Mouse (Mus musculus) intestine, embryonic 14.5 days (tissue): ENCODE data around the gene Ssrp1. TPM values are rescaled to one million over a fixed set of nuclear protein-coding genes. Genes with fewer than 3 reads are reported as not detected.

Source experiments
- ATAC-seq: fragments of 200-750 bp; cut with Nextera tagmentation; replicated peaks from 2 replicates; pipeline ENCODE4 v1.8.0; 2017; ENCODE audit warnings: low read depth, moderate number of reproducible peaks, moderate TSS enrichment, moderate library complexity; ENCODE audit not compliant: low FRiP score, low TSS enrichment
- DNase-seq: peaks from one replicate; pipeline ENCODE4 v3.0.0-alpha.2; 2018; ENCODE audit warnings: low spot score
- H3K27ac ChIP-seq: fragments of 300-500 bp; sonication (generic); 2 replicates; pipeline ENCODE4 v1.5.1; 2014; ENCODE audit warnings: low read depth, mild to moderate bottlenecking, control low read depth
- H3K27me3 ChIP-seq: fragments of 300-500 bp; sonication (generic); replicated peaks from 2 replicates; pipeline ENCODE4 v1.6.1; 2014; ENCODE audit warnings: low read length, control low read depth; ENCODE audit not compliant: control insufficient read depth, insufficient read depth
- H3K36me3 ChIP-seq: fragments of 300-500 bp; sonication (generic); 2 replicates; pipeline ENCODE4 v1.6.1; 2014; ENCODE audit warnings: low read length, control low read depth; ENCODE audit not compliant: control insufficient read depth, insufficient read depth
- H3K4me1 ChIP-seq: fragments of 300-500 bp; sonication (generic); replicated peaks from 2 replicates; pipeline ENCODE4 v1.6.1; 2014; ENCODE audit warnings: low read length, control low read depth, mixed read lengths; ENCODE audit not compliant: control insufficient read depth, insufficient read depth
- H3K4me2 ChIP-seq: fragments of 300-500 bp; sonication (generic); 2 replicates; pipeline ENCODE4 v1.6.1; 2014; ENCODE audit warnings: low read length
- H3K4me3 ChIP-seq: fragments of 300-500 bp; sonication (generic); 2 replicates; pipeline ENCODE4 v1.5.1; 2014; ENCODE audit warnings: low read depth, low read length, control low read depth, mixed read lengths
- H3K9ac ChIP-seq: fragments of 300-500 bp; sonication (generic); 2 replicates; pipeline ENCODE4 v1.6.1; 2014; ENCODE audit warnings: mild to moderate bottlenecking, low read length
- H3K9me3 ChIP-seq: fragments of 300-500 bp; sonication (generic); 2 replicates; pipeline ENCODE4 v1.6.1; 2016; ENCODE audit warnings: low read length, control low read depth; ENCODE audit not compliant: control insufficient read depth
- WGBS: fragments of 180-500 bp; shearing (Covaris S2); extraction: QIAGEN DNeasy Blood & Tissue Kit; methylation state at CpG from one replicate; pipeline ENCODE4 v1.1.7; 2014; 5-methylcytosine and 5-hydroxymethylcytosine counted together
- polyA plus RNA-seq: library from polyadenylated mRNA; unstranded; fragments of >200 nt; fragmentation: Nextera tagmentation; extraction: Ambion mirVana; gene quantifications from 2 replicates; pipeline ENCODE4 v1.2.1, GENCODE M21; 2014

The Ssrp1 gene
- polyA plus RNA-seq, 1 experiment from 2014 or later: 308 TPM

GRCm38 (mm10) chr2:85007729-85008128 lies 29.3 kb upstream of the Ssrp1 start:
- ATAC-seq: no peak

DNA sequence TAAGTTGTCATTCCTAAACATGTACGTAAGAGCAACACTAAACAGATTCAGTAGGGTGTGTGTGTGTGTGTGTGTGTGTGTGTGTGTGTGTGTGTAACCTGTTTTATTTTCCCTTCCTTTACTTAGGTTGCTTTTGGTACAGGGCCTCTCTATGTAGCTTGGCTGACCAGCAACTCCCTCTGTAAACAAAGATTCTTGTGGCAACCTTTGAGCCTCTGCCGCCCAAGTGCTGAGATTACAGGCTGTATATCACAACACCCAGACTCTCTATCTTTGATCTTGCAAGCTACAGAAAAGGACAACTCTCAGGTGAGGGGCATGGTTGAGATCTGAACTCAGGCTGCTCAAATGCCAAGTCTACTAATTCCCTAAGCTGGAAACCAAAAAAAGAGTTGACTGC lies 27.8 kb upstream of the Ssrp1 start:
- H3K9ac ChIP-seq: no peak overlapping the region
- no peak overlapping the region for H3K4me2 ChIP-seq
- H3K4me1 ChIP-seq: peaks cover 7% of the 10 kb centered on the region; the same call in 1 of the 2 replicates
- no peak overlapping the region for H3K4me3 ChIP-seq
- WGBS: 47% methylated on average over 2 of the region's 2 CpGs
- H3K36me3 ChIP-seq: no peaks in the 10 kb centered on the region
- H3K27ac ChIP-seq: peak overlapping the region; percentile 2; the same call in 1 of the 2 replicates
- no peak for DNase-seq
- no peaks in the 10 kb centered on the region for H3K9me3 ChIP-seq
- ATAC-seq: peak; percentile 51
- H3K27me3 ChIP-seq: no peaks in the 10 kb centered on the region

More at GRCm38 (mm10) chr2:85007729-85008128, 29.3 kb upstream of the Ssrp1 start:
- 33% methylated on average over 4 of the region's 4 CpGs for WGBS
- Histone ChIP-seq H3K36me3 (no peaks in the 10 kb centered on the region), H3K9me3 (no peaks in the 10 kb centered on the region), H3K4me3 (no peak overlapping the region), H3K27me3 (no peaks in the 10 kb centered on the region), H3K4me2 (no peak overlapping the region), H3K9ac (no peak overlapping the region), H3K4me1 (peaks cover 7% of the 10 kb centered on the region; the same call in 1 of the 2 replicates), H3K27ac (no peak overlapping the region)
- DNase-seq: no peak

- Histone ChIP-seq H3K36me3 (no peaks in the 10 kb centered on the region), H3K4me2 (no peak overlapping the region), H3K9me3 (no peaks in the 10 kb centered on the region), H3K27me3 (no peaks in the 10 kb centered on the region), H3K4me1 (peaks cover 7% of the 10 kb centered on the region; the same call in 1 of the 2 replicates), H3K9ac (no peak overlapping the region), H3K4me3 (no peak overlapping the region), H3K27ac (peak overlapping the region; percentile 1; the same call in 1 of the 2 replicates)
- ATAC-seq (peak; percentile 31; the same call in 1 of the 2 replicates), DNase-seq (no peak)
- WGBS: 26% methylated on average over 9 of the region's 9 CpGs
These were observed 25.0 kb upstream of the Ssrp1 start for GRCm38 (mm10) chr2:85011906-85012604.

GRCm38 (mm10) chr2:85012679-85013078 lies 24.4 kb upstream of the Ssrp1 start:
- Histone ChIP-seq H3K27me3 (no peaks in the 10 kb centered on the region), H3K4me2 (no peak overlapping the region), H3K9me3 (no peaks in the 10 kb centered on the region), H3K27ac (no peak overlapping the region), H3K4me1 (peaks cover 7% of the 10 kb centered on the region; the same call in 1 of the 2 replicates), H3K4me3 (no peak overlapping the region), H3K36me3 (no peaks in the 10 kb centered on the region), H3K9ac (no peak overlapping the region)
- ATAC-seq (no peak), DNase-seq (no peak)
- WGBS: 78% methylated on average over 14 of the region's 14 CpGs

DNA sequence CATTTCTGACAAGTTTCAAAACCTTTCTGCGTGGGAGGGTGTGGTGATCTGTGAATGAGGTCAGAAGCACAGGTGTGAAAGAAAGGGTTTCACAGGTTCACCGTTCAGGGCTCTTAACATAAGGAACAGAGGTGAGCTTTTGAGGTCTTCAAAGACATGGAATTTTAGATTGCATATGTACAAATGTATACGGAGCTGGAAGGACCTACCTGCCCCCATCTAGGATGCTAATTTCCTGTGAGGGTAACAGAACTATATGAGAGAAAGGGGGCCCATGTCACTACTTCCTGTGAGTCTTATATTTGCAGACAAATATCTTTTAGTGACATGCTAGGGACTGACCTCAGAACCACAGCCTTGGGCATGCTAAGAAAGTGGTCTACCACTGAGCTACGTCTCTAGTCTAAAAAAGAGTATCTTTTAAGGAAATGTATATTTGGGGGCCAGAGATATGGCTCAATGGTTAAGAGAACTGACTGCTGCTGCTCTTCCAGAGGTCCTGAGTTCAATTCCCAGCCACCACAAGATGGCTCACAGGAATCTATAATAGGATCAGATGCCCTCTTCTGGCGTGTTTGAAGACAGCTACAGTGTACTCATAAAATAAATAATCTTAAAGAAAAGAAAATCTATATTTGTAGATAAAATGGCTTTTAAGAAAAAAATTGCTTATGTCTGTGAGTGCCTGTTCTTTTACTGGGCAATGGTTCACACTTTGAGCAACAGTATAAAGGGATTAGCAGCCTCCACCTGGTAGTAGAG lies 23.0 kb upstream of the Ssrp1 start:
- Histone ChIP-seq H3K4me3 (no peak overlapping the region), H3K4me1 (peaks cover 7% of the 10 kb centered on the region; the same call in 1 of the 2 replicates), H3K9ac (no peak overlapping the region), H3K27me3 (no peaks in the 10 kb centered on the region), H3K9me3 (no peaks in the 10 kb centered on the region), H3K4me2 (no peak overlapping the region), H3K36me3 (no peaks in the 10 kb centered on the region), H3K27ac (no peak overlapping the region)
- no peak for DNase-seq
- 82% methylated on average over 5 of the region's 5 CpGs for WGBS
- no peak for ATAC-seq

- Histone ChIP-seq H3K4me2 (no peak overlapping the region), H3K27me3 (no peaks in the 10 kb centered on the region), H3K27ac (no peak overlapping the region), H3K9ac (no peak overlapping the region), H3K9me3 (no peaks in the 10 kb centered on the region), H3K36me3 (no peaks in the 10 kb centered on the region), H3K4me1 (peaks cover 7% of the 10 kb centered on the region; the same call in 1 of the 2 replicates), H3K4me3 (no peak overlapping the region)
- ATAC-seq (no peak), DNase-seq (no peak)
- 33% methylated on average over 3 of the region's 3 CpGs for WGBS
These were observed 22.4 kb upstream of the Ssrp1 start for GRCm38 (mm10) chr2:85014588-85014982.

DNA sequence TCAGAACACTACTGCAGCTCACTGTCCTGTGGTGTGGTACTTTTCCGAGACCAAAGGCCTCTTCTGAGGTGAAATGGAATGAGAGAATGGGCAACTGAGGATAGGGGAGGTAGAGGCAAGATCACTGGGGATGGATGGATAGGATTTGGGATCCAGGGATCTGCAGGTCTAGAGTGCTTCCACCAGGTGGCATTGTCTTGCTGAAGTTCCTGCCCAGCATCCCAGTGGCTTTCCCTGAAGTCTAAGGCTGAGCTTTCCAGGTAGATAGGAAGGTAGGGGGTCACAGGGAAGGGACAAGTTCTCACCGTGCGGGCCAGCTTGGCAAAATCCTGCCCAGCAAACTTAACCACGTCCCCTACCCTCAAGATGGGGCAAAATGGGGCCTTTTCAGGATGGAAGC lies 15.0 kb upstream of the Ssrp1 start:
- no peak overlapping the region for H3K4me3 ChIP-seq
- no peaks in the 10 kb centered on the region for H3K9me3 ChIP-seq
- no peaks in the 10 kb centered on the region for H3K36me3 ChIP-seq
- H3K27ac ChIP-seq: no peak overlapping the region
- no peaks in the 10 kb centered on the region for H3K27me3 ChIP-seq
- DNase-seq: no peak
- no peaks in the 10 kb centered on the region for H3K4me1 ChIP-seq
- H3K4me2 ChIP-seq: no peak overlapping the region
- ATAC-seq: no peak
- 16% methylated on average over 4 of the region's 4 CpGs for WGBS
- H3K9ac ChIP-seq: no peak overlapping the region

GRCm38 (mm10) chr2:85026178-85026577 lies 10.9 kb upstream of the Ssrp1 start:
- no peak overlapping the region for H3K4me3 ChIP-seq
- no peaks in the 10 kb centered on the region for H3K9me3 ChIP-seq
- no peak overlapping the region for H3K9ac ChIP-seq
- DNase-seq (no peak), ATAC-seq (0 out of 2 replicates have a peak, but pooled peaks have one; percentile 14)
- peaks cover 7% of the 10 kb centered on the region; the same call in 1 of the 2 replicates for H3K4me1 ChIP-seq
- no peaks in the 10 kb centered on the region for H3K27me3 ChIP-seq
- no peak overlapping the region for H3K27ac ChIP-seq
- no peaks in the 10 kb centered on the region for H3K36me3 ChIP-seq
- no peak overlapping the region for H3K4me2 ChIP-seq
- 81% methylated on average over 3 of the region's 3 CpGs for WGBS
